Mouse (Mus musculus) c-Kit-positive CD71-positive TER-119-positive erythroid progenitor cells, embryonic 14.5 days (primary cell): ENCODE data around the gene Zfp827.

Source experiments
- DNase-seq: peaks from one replicate; pipeline ENCODE4 v3.0.0-alpha.2; 2013; ENCODE audit warnings: low spot score

Gene Zfp827

GRCm38 (mm10) chr8:79159397-79159796, 131.2 kb downstream of the Zfp827 start:
- no peak for DNase-seq

DNA sequence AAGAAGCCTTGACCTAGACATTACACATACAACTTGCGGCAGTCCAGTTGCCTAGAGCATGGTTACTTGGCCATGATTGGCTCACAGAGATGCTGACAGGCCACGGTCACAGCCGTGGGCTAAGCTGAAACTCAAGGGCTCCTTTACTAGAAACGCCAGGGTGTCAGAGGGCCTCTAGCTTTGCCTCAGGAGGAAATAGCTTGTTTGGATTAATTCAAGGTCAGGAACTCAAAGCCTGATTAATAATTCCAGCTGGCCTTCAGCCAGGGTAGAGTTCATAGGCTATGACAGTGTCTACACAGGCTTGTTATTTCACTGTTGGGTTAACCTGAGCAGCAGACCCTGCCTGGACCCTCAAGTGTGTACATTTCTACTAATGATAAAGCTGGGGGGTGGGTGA, 132.1 kb downstream of the Zfp827 start:
- no peak for DNase-seq

GRCm38 (mm10) chr8:79161172-79161778, 133.0 kb downstream of the Zfp827 start:
- no peak for DNase-seq

DNA sequence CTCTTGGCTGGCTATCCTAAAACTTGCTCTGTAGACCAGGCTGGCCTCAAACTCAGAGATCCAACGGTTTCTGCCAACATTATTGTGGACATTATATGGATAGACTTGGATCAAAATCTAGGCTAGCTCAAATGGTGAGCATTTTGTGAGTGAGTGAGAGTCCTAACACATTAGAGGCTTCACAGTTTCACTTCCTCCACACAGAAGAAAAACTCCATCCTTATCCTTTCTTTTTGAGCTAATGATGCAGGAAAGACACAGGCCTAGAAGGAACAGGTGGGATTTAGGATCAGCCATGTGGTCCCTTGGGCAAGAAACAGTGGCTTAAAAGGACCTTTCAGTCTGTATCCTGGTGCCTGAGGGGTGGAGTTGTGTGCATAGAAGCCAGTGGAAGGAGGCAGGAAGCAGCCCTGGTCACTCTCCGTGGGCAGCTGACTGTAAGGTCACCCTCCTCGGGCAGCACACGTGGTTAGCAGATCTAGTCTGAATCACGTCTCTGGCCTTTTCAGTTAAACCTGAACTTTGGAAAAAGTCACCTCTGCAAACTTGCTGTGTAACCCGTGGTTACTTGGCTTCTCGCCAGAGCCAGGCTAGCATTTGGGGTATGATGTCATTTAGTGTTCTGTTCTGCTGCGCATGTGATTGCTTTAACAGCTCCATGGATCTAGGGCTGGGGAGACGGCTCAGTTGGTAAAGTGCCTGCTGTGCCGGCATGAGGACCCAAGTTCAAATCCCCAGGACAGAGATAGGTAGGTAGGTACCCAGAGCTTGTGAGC, 134.5 kb downstream of the Zfp827 start:
- no peak for DNase-seq

- no peak for DNase-seq
Observed at GRCm38 (mm10) chr8:79164336-79164735, 136.1 kb downstream of the Zfp827 start.

GRCm38 (mm10) chr8:79165276-79165675, 137.0 kb downstream of the Zfp827 start:
- no peak for DNase-seq

DNA sequence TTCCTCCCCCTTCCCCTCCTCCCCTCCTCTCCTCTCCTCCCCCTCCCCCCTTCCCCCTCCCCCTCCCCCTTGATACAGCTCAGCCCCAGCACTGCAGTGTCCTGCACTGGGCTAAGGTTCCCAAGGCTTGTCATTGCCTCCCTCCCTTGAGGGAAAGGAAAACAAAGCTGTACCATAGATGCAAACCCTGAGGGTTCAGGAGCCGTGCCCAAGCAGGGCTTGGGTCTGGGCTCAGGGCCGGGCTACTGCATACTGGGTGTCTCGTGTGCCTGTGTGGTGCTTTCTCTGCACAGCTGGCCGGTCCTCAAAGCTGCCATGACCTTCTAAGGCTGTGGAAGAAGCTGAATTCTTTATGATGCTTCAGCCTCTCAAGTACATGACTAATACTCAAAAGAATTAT, 145.4 kb downstream of the Zfp827 start:
- DNase-seq: no peak

- DNase-seq: no peak
Observed at GRCm38 (mm10) chr8:79175991-79176390, 147.8 kb downstream of the Zfp827 start.

- no peak for DNase-seq
Observed at GRCm38 (mm10) chr8:79179678-79180077, 151.4 kb downstream of the Zfp827 start.

DNA sequence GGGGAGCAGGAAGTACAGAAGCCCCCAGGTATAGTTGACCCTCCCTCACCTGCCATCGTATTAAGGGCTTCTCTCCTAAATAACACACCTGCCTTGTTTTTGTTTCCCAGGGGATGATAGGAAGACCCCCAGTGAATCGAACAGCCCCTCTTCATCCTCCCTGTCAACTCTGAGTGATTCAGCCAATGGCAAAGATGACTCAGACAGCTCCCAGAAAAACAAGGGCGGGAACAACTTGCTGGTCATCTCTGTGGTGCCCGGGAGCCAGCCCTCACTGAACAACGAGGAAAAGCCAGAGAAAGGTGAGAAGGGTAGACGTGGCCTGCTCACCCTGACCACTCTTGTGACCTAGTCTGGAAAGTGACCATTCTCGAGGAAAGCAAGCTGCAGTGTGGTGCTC, 157.3 kb downstream of the Zfp827 start:
- DNase-seq: no peak

- no peak for DNase-seq
Observed at GRCm38 (mm10) chr8:79190071-79190470, 161.8 kb downstream of the Zfp827 start.

DNA sequence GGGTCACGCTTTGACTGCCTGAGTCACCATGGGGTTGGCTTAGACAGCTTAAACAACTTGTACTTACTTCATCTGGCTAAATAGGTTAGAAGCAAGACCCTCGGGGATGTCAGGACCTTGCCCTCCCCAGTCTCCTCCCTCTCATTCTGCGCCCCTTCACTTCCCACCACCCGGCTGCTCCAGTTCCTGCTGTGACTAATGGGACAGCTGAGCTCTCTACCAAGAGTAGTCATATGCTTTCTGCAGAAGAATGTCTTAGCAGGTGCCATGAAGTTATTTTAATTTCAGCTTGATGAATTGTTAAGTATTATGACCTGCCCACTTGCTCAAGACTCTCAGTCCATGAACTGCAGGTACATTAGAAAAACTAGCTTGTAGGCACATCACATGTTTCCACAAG, 168.2 kb downstream of the Zfp827 start:
- no peak for DNase-seq

DNA sequence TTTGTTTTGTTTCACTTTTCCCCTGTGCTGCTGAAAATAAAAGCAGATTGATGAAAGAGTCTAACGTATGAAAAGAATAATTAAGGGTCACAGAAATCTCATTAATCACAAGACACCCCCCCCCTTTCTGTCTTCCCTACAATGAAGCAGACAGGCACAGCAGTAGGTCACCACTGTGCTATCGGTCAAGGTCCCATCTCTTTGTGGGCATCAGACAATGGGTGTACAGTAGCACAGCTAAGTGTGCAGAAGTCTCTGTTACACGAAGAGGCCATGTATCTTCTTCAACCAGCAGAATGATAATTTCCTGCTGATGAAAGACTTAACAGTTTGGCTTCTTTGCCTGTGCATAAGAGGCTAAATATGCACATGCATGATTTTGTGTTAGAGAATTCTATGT, 170.4 kb downstream of the Zfp827 start:
- no peak for DNase-seq

GRCm38 (mm10) chr8:79201446-79202147, 173.4 kb downstream of the Zfp827 start:
- no peak for DNase-seq

GRCm38 (mm10) chr8:79206895-79207294, 178.7 kb downstream of the Zfp827 start:
- DNase-seq: no peak

DNA sequence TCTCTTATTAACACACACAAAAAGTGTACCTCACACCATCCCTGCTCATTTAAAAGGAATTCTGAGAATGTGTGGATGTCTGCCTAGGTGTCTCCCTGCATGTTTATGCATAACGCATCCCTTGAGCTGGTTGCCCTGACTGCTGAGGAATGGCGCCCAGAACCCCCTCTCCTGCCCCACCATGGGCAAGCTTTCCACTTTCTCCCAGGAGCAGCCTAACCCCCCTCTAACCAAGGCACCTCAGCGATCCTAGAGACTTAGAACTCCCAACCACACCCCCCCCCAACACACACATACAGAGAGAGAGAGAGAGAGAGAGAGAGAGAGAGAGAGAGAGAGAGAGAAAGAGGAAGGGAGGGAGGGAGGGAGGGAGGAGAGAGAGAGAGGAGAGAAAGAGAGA, 179.9 kb downstream of the Zfp827 start:
- DNase-seq: no peak

- no peak for DNase-seq
Observed at GRCm38 (mm10) chr8:79208691-79209640, 180.7 kb downstream of the Zfp827 start.

DNA sequence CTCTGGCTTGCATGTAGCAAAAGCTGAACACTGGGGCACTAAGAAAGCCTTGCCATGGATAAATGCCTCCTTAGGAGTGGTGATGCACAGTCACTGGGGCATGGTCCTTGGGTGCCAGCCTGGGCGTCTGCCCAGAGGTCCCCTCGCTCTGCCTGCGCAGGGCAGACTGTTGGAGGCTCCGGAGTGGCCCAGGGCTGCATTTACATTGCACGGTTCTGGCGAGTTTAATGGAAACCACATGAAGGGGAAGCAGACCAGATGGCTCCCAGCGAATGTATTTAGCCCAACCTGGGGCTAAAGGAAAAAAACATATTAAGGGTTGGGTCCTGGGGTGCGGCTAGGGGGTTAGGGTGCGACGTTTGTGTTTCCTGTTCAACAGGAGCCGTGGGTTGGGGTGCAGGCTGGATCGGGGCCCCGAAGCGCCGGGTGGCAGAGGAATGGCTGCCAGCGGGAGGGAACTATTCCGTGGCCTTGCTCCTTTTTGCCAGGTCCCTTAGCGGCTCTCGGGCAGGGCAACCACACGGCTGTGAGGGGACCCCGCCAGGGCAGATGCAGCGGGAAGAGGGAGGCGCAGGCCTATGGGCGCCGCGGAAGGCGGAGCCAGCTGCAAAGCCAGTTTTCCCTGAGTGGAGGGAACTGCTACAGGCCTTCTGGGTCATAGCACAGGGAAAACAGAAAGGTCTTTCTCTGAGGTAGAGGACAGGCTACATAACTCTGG, 181.6 kb downstream of the Zfp827 start:
- no peak for DNase-seq

DNA sequence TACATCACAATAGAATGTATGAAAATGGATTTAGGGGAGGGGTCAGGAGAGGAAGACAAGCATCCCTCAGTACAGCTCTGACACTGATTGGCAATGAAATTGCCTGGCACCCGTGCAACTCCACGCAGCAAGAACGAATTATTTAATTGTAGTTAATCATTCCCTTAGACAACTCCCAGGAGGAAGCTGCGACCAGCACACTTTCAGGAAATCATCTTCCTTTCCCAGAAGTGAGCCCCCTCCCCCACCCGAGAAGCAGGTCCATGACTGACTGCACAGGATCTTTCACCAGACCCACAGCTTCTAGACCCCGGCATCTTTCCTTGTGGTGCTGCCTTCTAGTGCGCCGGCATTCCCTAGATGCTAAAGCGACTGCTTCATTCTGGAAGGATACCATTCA, 183.4 kb downstream of the Zfp827 start:
- no peak for DNase-seq

GRCm38 (mm10) chr8:79222106-79222751, 194.0 kb downstream of the Zfp827 start:
- no peak for DNase-seq

- no peak for DNase-seq
Observed at GRCm38 (mm10) chr8:79222752-79223141, 194.5 kb downstream of the Zfp827 start.
